In genomic region chrX:85879198-85879977, GRCm38 (mm10) we compare ENCODE assay signal across 9 mouse cellular contexts. TPM values are rescaled to one million over a fixed set of nuclear protein-coding genes. Genes with fewer than 3 reads are reported as not detected.
A peak's percentile ranks its signal among the peaks of the same experiment; 100 is the strongest.
DNase-seq lines count a peak whose midpoint lies in the region; ATAC-seq and TF ChIP-seq lines count a peak whose summit lies in the region.
"Had no signal": no experiment of that assay in that cellular context is flagged by ENCODE, and none has a peak within 500 bp of the region (broad histone marks: within the 10 kb centered on the region; RNA-seq: fewer than 3 reads in every experiment).

No protein-coding gene starts in this region.

- intact Hi-C loops in gastrocnemius, postnatal 36 days (cut with DNase I), result loop anchor here (5.0 kb wide), 1 partner anchor 202 kb away; no protein-coding TSS in a partner anchor

- 59% methylated on average over 7 of the region's 7 CpGs for WGBS in kidney, postnatal 0 days

- peak; percentile 6 for DNase-seq in gastrocnemius, postnatal 10 days
- DNase-seq in gastrocnemius, postnatal 36 days, result no peak
- DNase-seq in urinary bladder, postnatal 25 days (ENCODE audit: low spot score), result peak; percentile 6
- DNase-seq in urinary bladder, adult 2 months (ENCODE audit: low spot score), result no peak
- DNase-seq in embryo, embryonic 9.5 days (ENCODE audit: extremely low spot score), result peak; percentile 5
- DNase-seq in kidney, postnatal 0 days (ENCODE audit: low spot score), result peak; percentile 58
- DNase-seq in lung, postnatal 10 days, result peak; percentile 36
- DNase-seq in thymus, postnatal 4 days, result peak; percentile 26

- H3K4me1 ChIP-seq in kidney, postnatal 0 days (replicated peaks; ENCODE audit: insufficient read depth, low read length), result no peaks in the 10 kb centered on the region
- H3K4me1 ChIP-seq: neural tube, embryonic 13.5 days had no signal

- H3K4me3 ChIP-seq in kidney, postnatal 0 days (replicated peaks; ENCODE audit: low read depth, low read length), result no peak overlapping the region
- H3K4me3 ChIP-seq: neural tube, embryonic 13.5 days had no signal

- no peaks in the 10 kb centered on the region for H3K27me3 ChIP-seq in kidney, postnatal 0 days (ENCODE audit: insufficient read depth, low read length)
- H3K27me3 ChIP-seq: neural tube, embryonic 13.5 days had no signal

- no peaks in the 10 kb centered on the region for H3K36me3 ChIP-seq in kidney, postnatal 0 days (ENCODE audit: insufficient read depth, low read length)
- H3K36me3 ChIP-seq: neural tube, embryonic 13.5 days had no signal

- no peak overlapping the region for H3K9ac ChIP-seq in kidney, postnatal 0 days (ENCODE audit: low read depth, low read length)
- H3K9ac ChIP-seq: neural tube, embryonic 13.5 days had no signal

- H3K4me2 ChIP-seq in kidney, postnatal 0 days (ENCODE audit: low read length), result no peak overlapping the region
- H3K4me2 ChIP-seq: neural tube, embryonic 13.5 days had no signal

- no peak for ATAC-seq in kidney, postnatal 0 days (replicated peaks; ENCODE audit: low FRiP score, low read depth)

- peak; percentile 68 for TF ChIP-seq CTCF in kidney, postnatal 0 days (IDR thresholded peaks at IDR 0.05; ENCODE audit: low read depth)

- H3K9me3 ChIP-seq in kidney, postnatal 0 days (replicated peaks; ENCODE audit: low read length), result no peaks in the 10 kb centered on the region
- H3K9me3 ChIP-seq: neural tube, embryonic 13.5 days had no signal

- H3K27ac ChIP-seq in kidney, postnatal 0 days, result no peak overlapping the region
- H3K27ac ChIP-seq: neural tube, embryonic 13.5 days had no signal

RNA-seq across cellular contexts. Expression of gene 5430427O19Rik, which starts 9.2 kb away (rescaled TPM):
- total RNA-seq in gastrocnemius, postnatal 10 days (2021), result under 1 TPM in 1 of 2 experiments, not detected in 1; 0.12 TPM
- under 1 TPM in 1 of 2 experiments, not detected in 1; 0.07 TPM for total RNA-seq in gastrocnemius, postnatal 36 days (2021)
- 0.22 and 0.32 TPM in 2 replicates for polyA plus RNA-seq in urinary bladder, adult 2 months (2012; rRNA removed)
- 0.12 and 0.17 TPM in 2 replicates for polyA plus RNA-seq in kidney, postnatal 0 days (2015; fragmentation: Nextera tagmentation; extraction: Ambion mirVana)

Comparison
In these comparisons a context has a peak if more than half of its experiments do, and no peak if none do; other contexts are left out.
1. DNase-seq: peak in gastrocnemius, postnatal 10 days (single experiment), urinary bladder, postnatal 25 days (single experiment), embryo, embryonic 9.5 days (single experiment), kidney, postnatal 0 days (single experiment), lung, postnatal 10 days (single experiment) and thymus, postnatal 4 days (single experiment); none in gastrocnemius, postnatal 36 days (0 of 2) and urinary bladder, adult 2 months (single experiment).